Mouse (Mus musculus): Measurements from ENCODE around the gene Gm27179.
"Not testable (repeated sequence)": the region's sequence is repeated elsewhere in the genome, so short reads cannot be mapped to it uniquely, and the experiment has no call there.

DNA sequence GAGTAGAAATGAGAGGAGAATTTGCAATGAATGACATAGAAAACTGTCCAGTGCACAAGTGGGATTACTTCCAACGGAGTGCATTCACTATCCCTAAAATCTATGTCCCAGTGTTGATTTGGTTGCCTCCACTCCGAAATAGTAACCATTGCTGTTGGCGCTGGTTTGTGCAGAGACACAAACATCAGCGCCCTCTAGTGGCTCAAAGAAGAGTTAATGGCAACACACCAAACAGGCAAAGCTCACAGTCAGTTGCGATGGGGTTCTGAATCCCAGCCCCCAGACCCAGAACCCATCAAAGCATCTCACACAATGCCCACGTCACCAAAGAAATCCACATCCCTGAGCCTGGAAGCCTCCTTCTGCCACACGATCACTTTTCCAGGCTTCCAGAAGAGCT lies 31.7 kb upstream of the Gm27179 start:
- not testable (repeated sequence) for TF ChIP-seq CTCF (IDR thresholded peaks at IDR 0.05; ENCODE audit: control insufficient read depth, insufficient read depth, insufficient read length); USF1 (IDR thresholded peaks at IDR 0.05; ENCODE audit: low read depth); CEBPB (IDR thresholded peaks at IDR 0.05; ENCODE audit: low read depth); MYOD1 (IDR thresholded peaks at IDR 0.05; ENCODE audit: control insufficient read depth, insufficient read length, low read depth); MAX (IDR thresholded peaks at IDR 0.05); MYOG (IDR thresholded peaks at IDR 0.05; ENCODE audit: control insufficient read depth, extremely low read depth, insufficient read length)
